Mouse (Mus musculus): Measurements from ENCODE around the gene Nkain4. TPM values are rescaled to one million over a fixed set of nuclear protein-coding genes. Genes with fewer than 3 reads are reported as not detected.

Nkain4 gene
- polyA plus RNA-seq, 1 experiment from 2014 or later: 1.6 TPM

- H3K27me3 ChIP-seq (ENCODE audit: control insufficient read depth, insufficient read depth, low read depth, low read length): no peaks in the 10 kb centered on the region
- no peak for ATAC-seq (ENCODE audit: low read depth)
- no peak overlapping the region for H3K9ac ChIP-seq (ENCODE audit: low read depth, low read length)
- WGBS (ENCODE audit: insufficient replicate concordance): 71% methylated on average over 1 of the region's 1 CpGs
- H3K4me3 ChIP-seq (ENCODE audit: low read depth, low read length): no peak overlapping the region
- H3K36me3 ChIP-seq (ENCODE audit: control insufficient read depth, insufficient read depth): no peaks in the 10 kb centered on the region; the same call in 1 of the 2 replicates
- no peaks in the 10 kb centered on the region for H3K9me3 ChIP-seq (replicated peaks; ENCODE audit: control insufficient read depth, low read length)
- H3K27ac ChIP-seq (ENCODE audit: low read length): no peak overlapping the region
- H3K4me1 ChIP-seq (ENCODE audit: control insufficient read depth, low read depth, low read length): no peaks in the 10 kb centered on the region
- no peak overlapping the region for H3K4me2 ChIP-seq (ENCODE audit: low read depth, low read length)
These were observed 32.5 kb upstream of the Nkain4 start for GRCm38 (mm10) chr2:180987001-180987400.

DNA sequence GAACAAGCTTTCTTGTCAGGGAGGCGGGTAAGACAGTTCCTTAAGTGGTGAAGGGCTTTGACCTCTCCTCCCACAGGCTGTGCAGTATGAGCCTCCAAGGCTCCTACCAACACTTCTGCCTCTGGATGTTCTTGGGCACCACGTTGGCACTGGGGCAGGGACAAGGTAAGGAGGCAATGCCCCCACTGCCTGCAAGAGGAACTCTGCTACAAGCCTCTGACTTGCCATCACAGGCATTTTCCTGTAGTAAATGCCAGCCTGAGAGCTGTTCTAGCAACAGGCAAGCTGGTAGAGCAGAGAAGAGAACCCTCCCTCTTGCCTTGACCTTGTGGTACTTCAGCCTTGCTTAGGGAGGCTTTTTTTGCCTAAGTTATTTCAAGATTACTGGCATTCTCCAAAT, 31.9 kb upstream of the Nkain4 start, which contains the start of gene Col20a1:
Gene Col20a1 (plus strand): TSS at position 87 of the 400 bp plus-strand sequence.
- Histone ChIP-seq H3K4me2 (ENCODE audit: low read depth, low read length) (no peak within 1 kb of the TSS), H3K36me3 (ENCODE audit: control insufficient read depth, insufficient read depth) (peaks cover 4% of the 10 kb centered on the region; the same call in 1 of the 2 replicates), H3K9me3 (replicated peaks; ENCODE audit: control insufficient read depth, low read length) (no peaks in the 10 kb centered on the region), H3K4me1 (ENCODE audit: control insufficient read depth, low read depth, low read length) (no peaks in the 10 kb centered on the region), H3K4me3 (ENCODE audit: low read depth, low read length) (no peak within 1 kb of the TSS), H3K27ac (ENCODE audit: low read length) (no peak within 1 kb of the TSS), H3K27me3 (ENCODE audit: control insufficient read depth, insufficient read depth, low read depth, low read length) (no peaks in the 10 kb centered on the region), H3K9ac (ENCODE audit: low read depth, low read length) (no peak within 1 kb of the TSS)
- WGBS (ENCODE audit: insufficient replicate concordance): 43% methylated on average over 2 of the region's 2 CpGs
- no peak for ATAC-seq (ENCODE audit: low read depth)

GRCm38 (mm10) chr2:180985635-180986034, 31.1 kb upstream of the Nkain4 start:
- Histone ChIP-seq H3K36me3 (ENCODE audit: control insufficient read depth, insufficient read depth) (peaks cover 9% of the 10 kb centered on the region; the same call in 1 of the 2 replicates), H3K4me1 (ENCODE audit: control insufficient read depth, low read depth, low read length) (no peaks in the 10 kb centered on the region), H3K27me3 (ENCODE audit: control insufficient read depth, insufficient read depth, low read depth, low read length) (no peaks in the 10 kb centered on the region), H3K4me2 (ENCODE audit: low read depth, low read length) (no peak overlapping the region), H3K27ac (ENCODE audit: low read length) (no peak overlapping the region), H3K9ac (ENCODE audit: low read depth, low read length) (no peak overlapping the region), H3K9me3 (replicated peaks; ENCODE audit: control insufficient read depth, low read length) (no peaks in the 10 kb centered on the region), H3K4me3 (ENCODE audit: low read depth, low read length) (no peak overlapping the region)
- WGBS (ENCODE audit: insufficient replicate concordance): 68% methylated on average over 2 of the region's 2 CpGs
- ATAC-seq (ENCODE audit: low read depth): no peak

DNA sequence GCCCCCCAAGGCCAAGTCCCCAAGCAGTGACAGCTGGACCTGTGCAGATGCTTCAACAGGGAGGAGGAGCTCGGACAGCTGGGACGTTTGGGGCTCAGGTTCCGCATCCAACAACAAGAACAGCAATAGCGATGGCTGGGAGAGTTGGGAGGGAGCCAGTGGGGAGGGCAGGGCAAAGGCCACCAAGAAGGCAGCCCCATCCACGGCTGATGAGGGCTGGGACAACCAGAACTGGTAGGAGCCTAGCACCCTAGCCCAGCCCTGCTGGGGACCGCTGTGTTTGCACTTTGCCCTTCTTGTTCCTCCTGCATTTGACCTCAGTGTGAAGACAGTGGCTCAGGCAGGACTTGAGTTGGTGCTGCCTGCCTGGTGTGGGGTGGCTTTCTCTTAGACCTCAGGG, 26.6 kb upstream of the Nkain4 start:
- no peak overlapping the region for H3K4me2 ChIP-seq (ENCODE audit: low read depth, low read length)
- H3K9ac ChIP-seq (ENCODE audit: low read depth, low read length): no peak overlapping the region
- H3K27me3 ChIP-seq (ENCODE audit: control insufficient read depth, insufficient read depth, low read depth, low read length): no peaks in the 10 kb centered on the region
- peaks cover 43% of the 10 kb centered on the region for H3K36me3 ChIP-seq (ENCODE audit: control insufficient read depth, insufficient read depth)
- H3K4me3 ChIP-seq (ENCODE audit: low read depth, low read length): no peak overlapping the region
- H3K4me1 ChIP-seq (ENCODE audit: control insufficient read depth, low read depth, low read length): no peaks in the 10 kb centered on the region
- WGBS (ENCODE audit: insufficient replicate concordance): 82% methylated on average over 6 of the region's 6 CpGs
- no peak overlapping the region for H3K27ac ChIP-seq (ENCODE audit: low read length)
- ATAC-seq (ENCODE audit: low read depth): no peak
- H3K9me3 ChIP-seq (replicated peaks; ENCODE audit: control insufficient read depth, low read length): no peaks in the 10 kb centered on the region

DNA sequence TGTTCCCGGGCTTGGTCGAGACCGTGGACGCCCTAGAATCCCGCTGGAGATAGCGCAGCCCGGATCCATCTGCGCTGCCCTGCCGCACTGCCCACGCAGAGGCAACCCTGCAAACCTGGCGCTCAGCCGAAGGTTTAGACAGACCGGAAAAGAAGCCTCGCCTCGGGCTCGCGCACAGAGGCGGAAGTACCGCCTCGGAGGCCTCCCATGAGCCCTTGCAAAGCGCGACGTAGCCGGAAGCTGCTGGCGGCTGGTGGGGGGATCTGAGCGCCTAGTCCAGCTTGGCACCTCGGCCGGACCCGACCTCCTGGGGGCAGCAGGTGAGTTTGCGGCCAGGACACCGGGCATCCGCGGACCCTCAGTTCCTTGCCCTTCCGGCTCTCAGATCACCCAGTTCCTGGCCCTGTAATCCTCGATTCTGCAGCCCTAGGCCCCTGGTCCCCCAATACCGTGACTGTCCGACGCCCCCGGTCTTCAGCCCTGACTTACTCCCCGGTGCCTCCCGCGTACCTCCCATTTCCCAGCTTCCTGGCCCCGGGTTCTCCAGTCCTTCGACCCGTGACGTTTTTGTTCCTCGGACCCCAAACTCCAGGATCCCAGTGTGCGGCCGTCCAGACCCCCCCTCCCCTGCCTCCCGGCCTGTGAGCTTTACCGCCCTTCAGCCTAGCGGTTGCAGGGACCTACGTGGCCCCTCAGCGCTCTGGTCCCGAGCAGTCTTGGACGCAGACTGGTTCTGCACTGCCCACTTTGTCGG, 12.7 kb upstream of the Nkain4 start, which contains the start of gene Arfgap1:
Gene Arfgap1 (plus strand): TSS at position 216 of the 754 bp plus-strand sequence.
- under 1% methylated on average over 57 of the region's 57 CpGs for WGBS (ENCODE audit: insufficient replicate concordance)
- Histone ChIP-seq H3K9me3 (replicated peaks; ENCODE audit: control insufficient read depth, low read length) (no peaks in the 10 kb centered on the region), H3K4me3 (ENCODE audit: low read depth, low read length) (peak within 1 kb of the TSS; percentile 90), H3K4me1 (ENCODE audit: control insufficient read depth, low read depth, low read length) (peaks cover 25% of the 10 kb centered on the region), H3K4me2 (ENCODE audit: low read depth, low read length) (peak within 1 kb of the TSS; percentile 67), H3K36me3 (ENCODE audit: control insufficient read depth, insufficient read depth) (peaks cover 9% of the 10 kb centered on the region), H3K27ac (ENCODE audit: low read length) (peak within 1 kb of the TSS; percentile 91), H3K27me3 (ENCODE audit: control insufficient read depth, insufficient read depth, low read depth, low read length) (no peaks in the 10 kb centered on the region), H3K9ac (ENCODE audit: low read depth, low read length) (peak within 1 kb of the TSS; percentile 90)
- ATAC-seq (ENCODE audit: low read depth): peak; percentile 94

- Histone ChIP-seq H3K9me3 (replicated peaks; ENCODE audit: control insufficient read depth, low read length) (no peaks in the 10 kb centered on the region), H3K27ac (ENCODE audit: low read length) (peak overlapping the region; percentile 91), H3K27me3 (ENCODE audit: control insufficient read depth, insufficient read depth, low read depth, low read length) (no peaks in the 10 kb centered on the region), H3K9ac (ENCODE audit: low read depth, low read length) (peak overlapping the region; percentile 90), H3K4me1 (ENCODE audit: control insufficient read depth, low read depth, low read length) (peaks cover 25% of the 10 kb centered on the region), H3K4me3 (ENCODE audit: low read depth, low read length) (peak overlapping the region; percentile 90), H3K4me2 (ENCODE audit: low read depth, low read length) (peak overlapping the region; percentile 67), H3K36me3 (ENCODE audit: control insufficient read depth, insufficient read depth) (peaks cover 1% of the 10 kb centered on the region; the same call in 1 of the 2 replicates)
- ATAC-seq (ENCODE audit: low read depth): no peak
- WGBS (ENCODE audit: insufficient replicate concordance): 6% methylated on average over 14 of the region's 14 CpGs
These were observed 11.8 kb upstream of the Nkain4 start for GRCm38 (mm10) chr2:180966092-180966882.

- no peak overlapping the region for H3K9ac ChIP-seq (ENCODE audit: low read depth, low read length)
These were observed 9.5 kb upstream of the Nkain4 start for GRCm38 (mm10) chr2:180963956-180964355.

GRCm38 (mm10) chr2:180962616-180963308, 8.3 kb upstream of the Nkain4 start:
- Histone ChIP-seq H3K36me3 (ENCODE audit: control insufficient read depth, insufficient read depth) (no peaks in the 10 kb centered on the region), H3K4me1 (ENCODE audit: control insufficient read depth, low read depth, low read length) (peaks cover 14% of the 10 kb centered on the region), H3K9me3 (replicated peaks; ENCODE audit: control insufficient read depth, low read length) (no peaks in the 10 kb centered on the region), H3K4me3 (ENCODE audit: low read depth, low read length) (no peak overlapping the region), H3K27ac (ENCODE audit: low read length) (no peak overlapping the region), H3K9ac (ENCODE audit: low read depth, low read length) (no peak overlapping the region), H3K4me2 (ENCODE audit: low read depth, low read length) (no peak overlapping the region), H3K27me3 (ENCODE audit: control insufficient read depth, insufficient read depth, low read depth, low read length) (no peaks in the 10 kb centered on the region)
- WGBS (ENCODE audit: insufficient replicate concordance): 52% methylated on average over 2 of the region's 2 CpGs
- no peak for ATAC-seq (ENCODE audit: low read depth)

More at GRCm38 (mm10) chr2:180963956-180964355, 9.5 kb upstream of the Nkain4 start:
- WGBS (ENCODE audit: insufficient replicate concordance): 4% methylated on average over 5 of the region's 5 CpGs
- Histone ChIP-seq H3K9me3 (replicated peaks; ENCODE audit: control insufficient read depth, low read length) (no peaks in the 10 kb centered on the region), H3K36me3 (ENCODE audit: control insufficient read depth, insufficient read depth) (no peaks in the 10 kb centered on the region), H3K4me2 (ENCODE audit: low read depth, low read length) (no peak overlapping the region), H3K4me3 (ENCODE audit: low read depth, low read length) (no peak overlapping the region), H3K27ac (ENCODE audit: low read length) (no peak overlapping the region), H3K4me1 (ENCODE audit: control insufficient read depth, low read depth, low read length) (peaks cover 23% of the 10 kb centered on the region), H3K27me3 (ENCODE audit: control insufficient read depth, insufficient read depth, low read depth, low read length) (no peaks in the 10 kb centered on the region)
- no peak for ATAC-seq (ENCODE audit: low read depth)
